Mouse (Mus musculus) kidney, postnatal 0 days (tissue): ENCODE data around the gene Sirpb1a. TPM values are rescaled to one million over a fixed set of nuclear protein-coding genes. Genes with fewer than 3 reads are reported as not detected.

Source experiments
- ATAC-seq: fragments of 200-750 bp; cut with Nextera tagmentation; replicated peaks from 2 replicates; pipeline ENCODE4 v1.8.0; 2017; ENCODE audit warnings: low read depth, moderate number of reproducible peaks, moderate TSS enrichment, moderate library complexity; ENCODE audit not compliant: low FRiP score
- DNase-seq: peaks from one replicate; pipeline ENCODE4 v3.0.0-alpha.2; 2016; ENCODE audit warnings: low spot score
- H3K27ac ChIP-seq: fragments of 300-500 bp; sonication (generic); 2 replicates; pipeline ENCODE4 v1.5.1; 2014; ENCODE audit warnings: mild to moderate bottlenecking
- H3K27me3 ChIP-seq: fragments of 300-500 bp; sonication (generic); 2 replicates; pipeline ENCODE4 v1.6.1; 2014; ENCODE audit warnings: low read length, mixed read lengths; ENCODE audit not compliant: insufficient read depth
- H3K36me3 ChIP-seq: fragments of 300-500 bp; sonication (generic); 2 replicates; pipeline ENCODE4 v1.6.1; 2014; ENCODE audit warnings: low read length, mixed read lengths; ENCODE audit not compliant: insufficient read depth
- H3K4me1 ChIP-seq: fragments of 300-500 bp; sonication (generic); replicated peaks from 2 replicates; pipeline ENCODE4 v1.6.1; 2014; ENCODE audit warnings: antibody characterized with exemption, low read length, mixed read lengths; ENCODE audit not compliant: insufficient read depth
- H3K4me2 ChIP-seq: fragments of 300-500 bp; sonication (generic); 2 replicates; pipeline ENCODE4 v1.6.1; 2014; ENCODE audit warnings: mild to moderate bottlenecking, low read length, moderate library complexity, mixed read lengths
- H3K4me3 ChIP-seq: fragments of 300-500 bp; sonication (generic); replicated peaks from 2 replicates; pipeline ENCODE4 v1.5.1; 2014; ENCODE audit warnings: low read depth, low read length
- H3K9ac ChIP-seq: fragments of 300-500 bp; sonication (generic); 2 replicates; pipeline ENCODE4 v1.6.1; 2014; ENCODE audit warnings: low read depth, low read length
- H3K9me3 ChIP-seq: fragments of 300-500 bp; sonication (generic); replicated peaks from 2 replicates; pipeline ENCODE4 v1.6.1; 2016; ENCODE audit warnings: low read length, inconsistent platforms, mixed read lengths
- CTCF ChIP-seq: IDR thresholded peaks from 2 replicates; pipeline ENCODE4 v1.5.1; 2016; ENCODE audit warnings: antibody characterized with exemption, low read depth, mild to moderate bottlenecking, moderate library complexity
- WGBS: fragments of 180-500 bp; shearing (Covaris S2); extraction: QIAGEN DNeasy Blood & Tissue Kit; methylation state at CpG from one replicate; pipeline ENCODE4 v1.1.7; 2014; 5-methylcytosine and 5-hydroxymethylcytosine counted together
- polyA plus RNA-seq: library from polyadenylated mRNA; unstranded; fragments of >200 nt; fragmentation: Nextera tagmentation; extraction: Ambion mirVana; gene quantifications from 2 replicates; pipeline ENCODE4 v1.2.1, GENCODE M21; 2015

Sirpb1a gene
- polyA plus RNA-seq, 1 experiment from 2014 or later: 0.21 TPM

- no peak for DNase-seq
- 63% methylated on average over 1 of the region's 1 CpGs for WGBS
- Histone ChIP-seq H3K27me3 (no peaks in the 10 kb centered on the region), H3K4me2 (no peak overlapping the region), H3K9me3 (no peaks in the 10 kb centered on the region), H3K9ac (no peak overlapping the region), H3K36me3 (no peaks in the 10 kb centered on the region), H3K4me1 (no peaks in the 10 kb centered on the region), H3K27ac (no peak overlapping the region), H3K4me3 (no peak overlapping the region)
- no peak for ATAC-seq
- no peak for TF ChIP-seq CTCF
Observed at GRCm38 (mm10) chr3:15340287-15340686, 86.0 kb downstream of the Sirpb1a start.

GRCm38 (mm10) chr3:15334182-15334581, 92.1 kb downstream of the Sirpb1a start:
- WGBS: 73% methylated on average over 2 of the region's 2 CpGs
- H3K9ac ChIP-seq: no peak overlapping the region
- H3K27ac ChIP-seq: no peak overlapping the region
- DNase-seq: no peak
- no peaks in the 10 kb centered on the region for H3K27me3 ChIP-seq
- H3K4me3 ChIP-seq: no peak overlapping the region
- TF ChIP-seq CTCF: no peak
- no peaks in the 10 kb centered on the region for H3K36me3 ChIP-seq
- no peaks in the 10 kb centered on the region for H3K4me1 ChIP-seq
- no peak; the same call in 1 of the 2 replicates for ATAC-seq
- no peaks in the 10 kb centered on the region for H3K9me3 ChIP-seq
- no peak overlapping the region for H3K4me2 ChIP-seq

- Histone ChIP-seq H3K27ac (no peak within 1 kb of the TSS), H3K4me2 (no peak within 1 kb of the TSS), H3K9me3 (no peaks in the 10 kb centered on the region), H3K27me3 (no peaks in the 10 kb centered on the region), H3K9ac (no peak within 1 kb of the TSS), H3K4me1 (no peaks in the 10 kb centered on the region), H3K36me3 (no peaks in the 10 kb centered on the region), H3K4me3 (no peak within 1 kb of the TSS)
- WGBS: 87% methylated on average over 3 of the region's 3 CpGs
- ATAC-seq (no peak), DNase-seq (no peak)
- TF ChIP-seq CTCF: no peak
Observed at GRCm38 (mm10) chr3:15332063-15332462, 94.3 kb downstream of the Sirpb1a start, which contains the start of gene Gm9733. Gene Gm9733 (minus strand): TSS chr3:15332302.

GRCm38 (mm10) chr3:15331545-15331944, 94.8 kb downstream of the Sirpb1a start:
- Histone ChIP-seq H3K4me1 (no peaks in the 10 kb centered on the region), H3K27ac (no peak overlapping the region), H3K4me3 (no peak overlapping the region), H3K9ac (no peak overlapping the region), H3K27me3 (no peaks in the 10 kb centered on the region), H3K4me2 (no peak overlapping the region), H3K9me3 (no peaks in the 10 kb centered on the region), H3K36me3 (no peaks in the 10 kb centered on the region)
- 70% methylated on average over 3 of the region's 3 CpGs for WGBS
- no peak for DNase-seq
- no peak for TF ChIP-seq CTCF
- no peak for ATAC-seq

GRCm38 (mm10) chr3:15329549-15329948, 96.8 kb downstream of the Sirpb1a start:
- no peak overlapping the region for H3K9ac ChIP-seq
- no peaks in the 10 kb centered on the region for H3K9me3 ChIP-seq
- H3K27ac ChIP-seq: no peak overlapping the region
- DNase-seq (no peak), ATAC-seq (no peak)
- TF ChIP-seq CTCF: no peak
- no peaks in the 10 kb centered on the region for H3K27me3 ChIP-seq
- no peak overlapping the region for H3K4me3 ChIP-seq
- H3K4me1 ChIP-seq: no peaks in the 10 kb centered on the region
- no peaks in the 10 kb centered on the region for H3K36me3 ChIP-seq
- H3K4me2 ChIP-seq: no peak overlapping the region

Other genes with a start within 250 kb of the Sirpb1a start
- gene Gm9733, start 94.2 kb downstream of the Sirpb1a start, polyA plus RNA-seq: 0.33 TPM in 1 of 2 replicates, not detected in the other
- 0.39 and 0.43 TPM in 2 replicates for gene Sirpb1b, start 148.5 kb upstream of the Sirpb1a start, polyA plus RNA-seq